Mouse (Mus musculus) common myeloid progenitor, adult 5-6 weeks (primary cell): ENCODE measurements around the gene Cdc42se2. TPM values are rescaled to one million over a fixed set of nuclear protein-coding genes. Genes with fewer than 3 reads are reported as not detected.
A peak's percentile ranks its signal among the peaks of the same experiment; 100 is the strongest.

Experiments used
- ATAC-seq: replicated peaks from 2 replicates; pipeline ENCODE4 v1.8.0; 2016; ENCODE audit warnings: low read depth, mild to moderate bottlenecking, moderate TSS enrichment, inconsistent platforms; ENCODE audit not compliant: poor library complexity, severe bottlenecking
- total RNA-seq: library from RNA; stranded (forward); fragments of 200-1000, 187-1606 nt; gene quantifications from 2 replicates; pipeline ENCODE4 v1.2.3, GENCODE M21; 2017

The Cdc42se2 gene
- 62.1 and 70.1 TPM in 2 replicates for total RNA-seq

- peak; percentile 99 for ATAC-seq
Measured at GRCm38 (mm10) chr11:54787488-54788474, at the start of gene Cdc42se2. TSS of gene Cdc42se2 (minus strand) at chr11:54787675.

GRCm38 (mm10) chr11:54836106-54836505, 48.6 kb upstream of the Cdc42se2 start:
- ATAC-seq = no peak

GRCm38 (mm10) chr11:54834596-54834995, 47.1 kb upstream of the Cdc42se2 start:
- 0 out of 2 replicates have a peak, but pooled peaks have one; percentile 3 for ATAC-seq

GRCm38 (mm10) chr11:54833833-54834232, 46.4 kb upstream of the Cdc42se2 start:
- ATAC-seq = no peak

- ATAC-seq = no peak
Measured at GRCm38 (mm10) chr11:54826819-54827218, 39.3 kb upstream of the Cdc42se2 start.

- no peak for ATAC-seq
Measured at GRCm38 (mm10) chr11:54825774-54826173, 38.3 kb upstream of the Cdc42se2 start.

GRCm38 (mm10) chr11:54823467-54823866, 36.0 kb upstream of the Cdc42se2 start:
- ATAC-seq = no peak

- ATAC-seq = no peak
Measured at GRCm38 (mm10) chr11:54819489-54819888, 32.0 kb upstream of the Cdc42se2 start.

GRCm38 (mm10) chr11:54817449-54817848, 30.0 kb upstream of the Cdc42se2 start:
- ATAC-seq = no peak

GRCm38 (mm10) chr11:54815659-54816058, 28.2 kb upstream of the Cdc42se2 start:
- ATAC-seq = no peak

- ATAC-seq = no peak
Measured at GRCm38 (mm10) chr11:54812812-54813516, 25.5 kb upstream of the Cdc42se2 start.

- no peak for ATAC-seq
Measured at GRCm38 (mm10) chr11:54812314-54812713, 24.8 kb upstream of the Cdc42se2 start.

GRCm38 (mm10) chr11:54811054-54811453, 23.6 kb upstream of the Cdc42se2 start:
- no peak for ATAC-seq

- no peak for ATAC-seq
Measured at GRCm38 (mm10) chr11:54809582-54809981, 22.1 kb upstream of the Cdc42se2 start.

GRCm38 (mm10) chr11:54808177-54808576, 20.7 kb upstream of the Cdc42se2 start:
- peak; percentile 37 for ATAC-seq

- ATAC-seq = peak; percentile 96
Measured at GRCm38 (mm10) chr11:54807669-54808068, 20.2 kb upstream of the Cdc42se2 start.

- ATAC-seq = no peak
Measured at GRCm38 (mm10) chr11:54806891-54807290, 19.4 kb upstream of the Cdc42se2 start.

- no peak for ATAC-seq
Measured at GRCm38 (mm10) chr11:54805196-54805595, 17.7 kb upstream of the Cdc42se2 start.

GRCm38 (mm10) chr11:54802621-54803020, 15.1 kb upstream of the Cdc42se2 start:
- ATAC-seq = no peak

GRCm38 (mm10) chr11:54801791-54802558, 14.5 kb upstream of the Cdc42se2 start:
- ATAC-seq = peak; percentile 99
